Mouse (Mus musculus) E14TG2a.4 (cell line): Measurements from ENCODE around the gene Rnf128.

ENCODE experiments used
- H3K27me3 ChIP-seq: 2 replicates; pipeline ENCODE4 v1.6.1; 2014; ENCODE audit warnings: low read length, control low read depth; ENCODE audit not compliant: insufficient read depth
- H3K36me3 ChIP-seq: 2 replicates; pipeline ENCODE4 v1.6.1; 2014; ENCODE audit warnings: low read length, control low read depth; ENCODE audit not compliant: insufficient read depth
- H3K4me1 ChIP-seq: replicated peaks from 2 replicates; pipeline ENCODE4 v1.6.1; 2014; ENCODE audit warnings: low read depth, low read length, control low read depth
- H3K4me3 ChIP-seq: replicated peaks from 2 replicates; pipeline ENCODE4 v1.5.1; 2014; ENCODE audit warnings: mild to moderate bottlenecking, low read length
- H3K9me3 ChIP-seq: 2 replicates; pipeline ENCODE4 v1.6.1; 2014; ENCODE audit warnings: low read length, control low read depth
- CTCF ChIP-seq: conservative IDR thresholded peaks from 2 replicates; pipeline ENCODE4 v1.5.1; 2014; ENCODE audit warnings: low read length
- NANOG ChIP-seq: IDR thresholded peaks from 2 replicates; pipeline ENCODE4 v1.6.1; 2014; ENCODE audit warnings: borderline replicate concordance, low read length, mixed read lengths
- POU5F1 ChIP-seq: IDR thresholded peaks from 2 replicates; pipeline ENCODE4 v1.6.1; 2014; ENCODE audit warnings: low read length, borderline replicate concordance

The Rnf128 gene

GRCm38 (mm10) chrX:139722350-139722749 lies 159.2 kb downstream of the Rnf128 start:
- Histone ChIP-seq H3K4me3 (no peak overlapping the region), H3K27me3 (no peaks in the 10 kb centered on the region), H3K9me3 (no peaks in the 10 kb centered on the region), H3K36me3 (no peaks in the 10 kb centered on the region), H3K4me1 (no peaks in the 10 kb centered on the region)
- no peak for TF ChIP-seq NANOG
- no peak for TF ChIP-seq CTCF
- TF ChIP-seq POU5F1, result no peak
